Mouse (Mus musculus) C2C12 (cell line): ENCODE measurements around the gene Ifi27. TPM values are rescaled to one million over a fixed set of nuclear protein-coding genes. Genes with fewer than 3 reads are reported as not detected.

Source experiments
- H3K27me3 ChIP-seq: one replicate; pipeline ENCODE4 v1.6.1; 2011; ENCODE audit not compliant: control insufficient read depth, insufficient read depth, insufficient read length
- H3K36me3 ChIP-seq: one replicate; pipeline ENCODE4 v1.6.1; 2011; ENCODE audit not compliant: control insufficient read depth, insufficient read depth
- H3K4me3 ChIP-seq: one replicate; pipeline ENCODE4 v1.5.1; 2011; ENCODE audit warnings: mild to moderate bottlenecking, control low read depth; ENCODE audit not compliant: poor library complexity, insufficient read depth, severe bottlenecking
- H3K79me2 ChIP-seq: one replicate; pipeline ENCODE4 v1.6.1; 2011; ENCODE audit not compliant: control insufficient read depth, insufficient read depth
- H3K79me3 ChIP-seq: one replicate; pipeline ENCODE4 v1.6.1; 2011; ENCODE audit warnings: low read depth, control low read depth
- H3ac ChIP-seq: one replicate; pipeline ENCODE3; 2011; ENCODE audit warnings: low read depth; ENCODE audit not compliant: control insufficient read depth, insufficient read length
- CEBPB ChIP-seq: IDR thresholded peaks from one replicate; pipeline ENCODE4 v1.6.1; 2011; ENCODE audit warnings: low read depth, mild to moderate bottlenecking, control low read depth, moderate library complexity
- CTCF ChIP-seq: IDR thresholded peaks from one replicate; pipeline ENCODE4 v1.5.1; 2011; ENCODE audit not compliant: control insufficient read depth, insufficient read depth, insufficient read length
- FOSL1 ChIP-seq: IDR thresholded peaks from one replicate; pipeline ENCODE4 v1.8.0; 2011; ENCODE audit warnings: mild to moderate bottlenecking, low read length; ENCODE audit not compliant: poor library complexity, insufficient read depth, severe bottlenecking
- MAX ChIP-seq: IDR thresholded peaks from one replicate; pipeline ENCODE4 v1.6.1; 2011; ENCODE audit warnings: mild to moderate bottlenecking, control low read depth
- MYOD1 ChIP-seq: IDR thresholded peaks from one replicate; pipeline ENCODE4 v1.6.1; 2011; ENCODE audit warnings: low read depth; ENCODE audit not compliant: control insufficient read depth, insufficient read length
- MYOG ChIP-seq: IDR thresholded peaks from one replicate; pipeline ENCODE4 v1.6.1; 2011; ENCODE audit not compliant: control insufficient read depth, insufficient read length; ENCODE audit errors: extremely low read depth
- USF1 ChIP-seq: IDR thresholded peaks from one replicate; pipeline ENCODE4 v1.6.1; 2011; ENCODE audit warnings: low read depth, mild to moderate bottlenecking, control low read depth, moderate library complexity
- polyA plus RNA-seq: library from polyadenylated mRNA; unstranded; fragments of >200 nt; fragmentation: generic; extraction: Trizol; gene quantifications from one replicate; pipeline ENCODE4 v1.2.1, GENCODE M21; 2012; ENCODE audit warnings: missing spikeins

Ifi27 gene
- polyA plus RNA-seq, 1 experiment: 55.2 TPM

DNA sequence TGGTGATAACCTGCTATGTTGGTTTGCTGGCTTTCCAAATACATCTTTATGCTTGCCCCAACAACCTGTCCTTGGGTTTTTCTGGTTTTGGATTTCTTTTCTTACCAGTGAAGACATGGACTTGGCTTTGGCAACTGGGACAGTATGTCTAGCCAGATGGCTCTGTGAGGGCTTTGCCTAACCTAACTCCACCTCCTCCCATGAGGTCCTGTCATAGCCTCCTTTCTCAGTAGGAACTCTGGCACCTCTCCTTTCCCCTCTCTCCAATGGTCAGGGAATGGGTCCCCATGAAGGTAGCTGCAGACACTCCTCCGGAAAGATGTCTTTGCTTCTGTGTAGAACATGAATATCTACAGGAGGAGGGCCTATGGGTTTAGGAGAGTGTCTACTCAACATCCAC, 52.7 kb downstream of the Ifi27 start:
- Histone ChIP-seq H3ac (no peak overlapping the region), H3K36me3 (no peaks in the 10 kb centered on the region), H3K79me3 (no peaks in the 10 kb centered on the region), H3K4me3 (no peak overlapping the region), H3K27me3 (no peaks in the 10 kb centered on the region), H3K79me2 (no peaks in the 10 kb centered on the region)
- TF ChIP-seq MYOD1: no peak
- TF ChIP-seq CTCF: no peak
- TF ChIP-seq CEBPB: no peak
- no peak for TF ChIP-seq FOSL1
- TF ChIP-seq MYOG: no peak
- no peak for TF ChIP-seq MAX
- TF ChIP-seq USF1: no peak

DNA sequence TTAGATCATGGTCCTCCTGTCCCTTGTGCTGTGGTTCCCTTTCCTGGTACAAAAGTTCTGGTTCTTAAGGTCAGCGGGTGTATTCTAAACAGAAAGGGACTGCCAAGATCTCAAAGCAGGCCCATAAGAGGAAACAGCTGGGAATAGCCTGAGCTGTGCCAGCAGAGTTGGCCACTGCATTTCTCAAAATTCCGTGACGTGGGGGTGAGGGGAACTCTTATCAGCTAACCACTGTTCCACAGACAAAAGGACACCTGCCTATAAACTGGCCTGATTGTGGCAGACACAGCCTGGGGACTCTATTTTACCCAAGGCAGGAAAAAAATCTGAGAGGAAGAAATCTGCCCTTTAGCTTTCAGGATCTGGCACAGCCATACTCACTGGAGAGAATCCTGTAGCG, 53.3 kb downstream of the Ifi27 start:
- H3K79me3 ChIP-seq: no peaks in the 10 kb centered on the region
- no peaks in the 10 kb centered on the region for H3K27me3 ChIP-seq
- no peak for TF ChIP-seq MYOD1
- no peak for TF ChIP-seq CEBPB
- TF ChIP-seq MYOG: no peak
- TF ChIP-seq MAX: no peak
- no peak overlapping the region for H3ac ChIP-seq
- H3K36me3 ChIP-seq: no peaks in the 10 kb centered on the region
- H3K79me2 ChIP-seq: no peaks in the 10 kb centered on the region
- no peak overlapping the region for H3K4me3 ChIP-seq

DNA sequence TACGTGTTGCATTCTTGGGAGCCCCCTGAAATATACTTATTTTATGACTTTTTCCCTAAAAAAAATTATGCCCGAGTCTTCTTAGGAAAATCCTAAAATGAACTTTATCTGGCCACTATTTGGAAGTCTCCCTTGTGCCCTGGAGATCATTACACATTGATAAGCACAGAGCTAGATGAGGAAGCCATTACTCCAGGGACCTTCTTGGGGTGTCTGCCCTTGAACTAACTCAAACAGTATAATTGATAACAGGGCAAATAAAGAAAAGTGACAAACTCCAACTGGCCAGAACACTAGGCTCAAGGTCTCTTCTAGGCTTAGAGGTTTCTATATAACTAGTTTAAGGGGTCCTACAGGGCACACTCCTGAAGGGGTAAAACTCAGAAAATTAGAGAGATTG, 53.7 kb downstream of the Ifi27 start:
- Histone ChIP-seq H3K79me2 (no peaks in the 10 kb centered on the region), H3ac (no peak overlapping the region), H3K4me3 (no peak overlapping the region), H3K79me3 (no peaks in the 10 kb centered on the region), H3K27me3 (no peaks in the 10 kb centered on the region), H3K36me3 (no peaks in the 10 kb centered on the region)
- no peak for TF ChIP-seq MYOG
- no peak for TF ChIP-seq MAX
- TF ChIP-seq USF1: no peak

Other genes with a start within 250 kb of the Ifi27 start
- not detected for gene Prima1, start 192.1 kb upstream of the Ifi27 start, polyA plus RNA-seq
- not detected for gene Fam181a, start 123.2 kb upstream of the Ifi27 start, polyA plus RNA-seq
- 0.97 TPM for gene Asb2, start 78.2 kb upstream of the Ifi27 start, polyA plus RNA-seq
- gene Otub2, start 45.5 kb upstream of the Ifi27 start, polyA plus RNA-seq: 4.5 TPM
- 0.69 TPM for gene 9330161L09Rik, start 26.4 kb upstream of the Ifi27 start, polyA plus RNA-seq
- gene Ddx24, start 8.4 kb upstream of the Ifi27 start, polyA plus RNA-seq: 68.6 TPM
- gene Ifi27l2a, start 9.5 kb downstream of the Ifi27 start, polyA plus RNA-seq: 0.53 TPM
- 0.12 TPM for gene Ifi27l2b, start 23.0 kb downstream of the Ifi27 start, polyA plus RNA-seq
- 0.09 TPM for gene Ppp4r4, start 98.1 kb downstream of the Ifi27 start, polyA plus RNA-seq
- gene Serpina10, start 197.2 kb downstream of the Ifi27 start, polyA plus RNA-seq: not detected
- 0.06 TPM for gene Serpina6, start 223.0 kb downstream of the Ifi27 start, polyA plus RNA-seq
- not detected for gene Serpina16, start 241.9 kb downstream of the Ifi27 start, polyA plus RNA-seq